Mouse (Mus musculus): Measurements from ENCODE around the gene Ubap1l. TPM values are rescaled to one million over a fixed set of nuclear protein-coding genes. Genes with fewer than 3 reads are reported as not detected.

Gene Ubap1l
- 0.05 and 0.06 TPM in 2 replicates for polyA plus RNA-seq (2012; rRNA removed)

DNA sequence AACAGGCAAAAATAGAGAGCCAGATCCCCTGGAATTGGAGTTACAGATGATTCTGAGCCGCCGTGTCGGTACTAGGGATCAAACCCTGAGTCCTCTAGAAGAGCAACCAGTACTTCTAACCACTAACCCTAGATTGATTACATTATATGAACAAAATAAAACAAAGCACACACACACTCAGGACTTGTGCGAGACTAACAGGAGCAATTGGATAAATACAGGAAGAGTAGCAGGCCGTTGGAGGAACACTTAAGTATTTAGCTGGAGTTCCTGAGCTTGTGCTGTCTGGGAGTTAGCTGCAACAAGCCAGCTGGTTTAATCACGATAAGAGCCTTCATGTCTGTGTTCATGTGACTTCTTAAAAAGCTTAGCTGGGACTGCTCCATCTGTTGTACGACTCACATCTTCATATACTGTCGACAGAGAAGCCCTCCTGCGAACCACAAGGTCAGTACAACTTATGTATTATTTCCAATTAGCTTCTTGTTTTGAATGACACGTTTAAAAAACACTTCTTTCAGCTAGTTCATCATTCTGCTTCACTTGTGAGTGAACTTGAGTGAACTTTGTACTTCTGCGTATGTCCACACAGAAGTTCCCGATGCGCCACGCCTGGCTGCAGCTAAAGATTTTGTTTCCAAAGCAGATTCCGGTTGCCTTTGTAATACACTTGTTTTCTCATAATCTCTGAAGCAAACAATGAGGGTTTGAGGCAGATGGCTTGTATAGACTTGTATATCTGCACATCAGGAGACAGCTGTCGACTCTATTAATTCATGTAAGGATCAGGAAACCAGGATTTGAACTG, at the start of gene Ubap1l:
Ubap1l (plus strand) TSS at position 401 of the 808 bp plus-strand sequence.

DNA sequence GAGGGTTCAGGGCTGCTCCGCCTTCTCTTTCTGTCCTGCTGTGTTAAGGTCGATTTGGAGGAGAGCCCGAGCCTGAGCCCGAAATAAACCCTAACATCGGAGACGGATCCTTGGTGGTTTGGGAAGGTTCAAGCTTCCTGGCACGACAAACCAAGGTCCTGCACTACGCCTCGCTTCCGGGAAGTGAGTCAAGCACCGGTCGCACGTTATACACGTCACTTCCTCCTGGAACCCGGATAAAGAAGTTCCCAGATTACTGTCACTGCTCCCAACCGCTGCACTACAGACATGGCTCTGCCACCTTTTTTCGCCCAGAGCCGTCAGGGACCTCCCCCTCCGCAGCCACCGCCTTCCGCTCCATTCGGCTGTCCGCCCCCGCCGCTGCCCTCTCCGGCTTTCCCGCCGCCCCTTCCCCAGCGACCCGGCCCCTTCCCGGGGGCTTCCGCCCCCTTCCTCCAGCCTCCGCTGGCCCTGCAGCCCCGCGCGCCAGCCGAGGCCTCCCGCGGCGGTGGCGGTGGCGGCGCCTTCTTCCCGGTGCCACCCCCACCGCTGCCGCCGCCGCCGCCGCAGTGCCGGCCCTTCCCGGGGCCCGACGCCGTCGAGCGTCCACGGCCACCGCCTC, 14.9 kb upstream of the Ubap1l start, which contains the start of gene Pdcd7:
Pdcd7 (plus strand) TSS at position 251 of the 622 bp plus-strand sequence.

DNA sequence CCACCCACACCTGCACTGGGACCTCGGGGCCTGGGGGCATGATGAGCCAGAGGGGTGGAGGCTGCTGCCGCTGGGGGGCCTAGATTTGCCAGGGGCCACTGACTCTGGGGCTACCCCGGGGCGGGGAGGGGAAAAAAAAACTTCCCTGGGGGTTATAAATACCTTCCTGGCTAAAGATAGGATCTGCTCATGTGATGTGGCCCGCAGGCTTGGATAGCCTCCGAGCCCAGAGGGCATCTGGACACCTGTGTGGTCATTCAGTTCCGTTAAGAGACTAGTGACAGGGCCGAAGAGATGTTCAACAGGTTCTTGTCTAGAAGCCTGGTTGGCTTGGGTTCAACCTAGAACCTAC, 30.7 kb downstream of the Ubap1l start, which contains the start of gene Kbtbd13:
Kbtbd13 (minus strand) TSS at position 40 of the 352 bp plus-strand sequence.

DNA sequence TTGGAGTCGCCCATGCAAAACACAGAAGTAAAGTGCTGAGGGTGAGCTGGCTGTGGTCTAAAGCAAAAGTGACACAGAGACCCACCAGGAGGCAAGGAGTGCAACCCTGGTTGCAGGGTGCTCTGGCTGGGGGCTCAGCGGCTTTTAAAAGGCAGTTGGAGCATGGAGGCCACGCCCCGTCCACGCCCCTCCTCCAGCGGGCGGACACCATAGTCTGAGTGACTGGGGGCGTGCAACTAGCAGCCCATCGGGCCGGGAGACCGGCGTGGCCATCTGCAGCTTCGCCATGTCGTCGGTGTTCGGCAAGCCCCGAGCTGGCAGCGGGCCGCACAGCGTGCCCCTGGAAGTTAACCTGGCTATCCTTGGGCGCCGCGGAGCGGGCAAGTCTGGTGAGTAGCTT, 37.4 kb downstream of the Ubap1l start, which contains the start of gene Rasl12:
Rasl12 (plus strand) TSS at position 228 of the 400 bp plus-strand sequence.

DNA sequence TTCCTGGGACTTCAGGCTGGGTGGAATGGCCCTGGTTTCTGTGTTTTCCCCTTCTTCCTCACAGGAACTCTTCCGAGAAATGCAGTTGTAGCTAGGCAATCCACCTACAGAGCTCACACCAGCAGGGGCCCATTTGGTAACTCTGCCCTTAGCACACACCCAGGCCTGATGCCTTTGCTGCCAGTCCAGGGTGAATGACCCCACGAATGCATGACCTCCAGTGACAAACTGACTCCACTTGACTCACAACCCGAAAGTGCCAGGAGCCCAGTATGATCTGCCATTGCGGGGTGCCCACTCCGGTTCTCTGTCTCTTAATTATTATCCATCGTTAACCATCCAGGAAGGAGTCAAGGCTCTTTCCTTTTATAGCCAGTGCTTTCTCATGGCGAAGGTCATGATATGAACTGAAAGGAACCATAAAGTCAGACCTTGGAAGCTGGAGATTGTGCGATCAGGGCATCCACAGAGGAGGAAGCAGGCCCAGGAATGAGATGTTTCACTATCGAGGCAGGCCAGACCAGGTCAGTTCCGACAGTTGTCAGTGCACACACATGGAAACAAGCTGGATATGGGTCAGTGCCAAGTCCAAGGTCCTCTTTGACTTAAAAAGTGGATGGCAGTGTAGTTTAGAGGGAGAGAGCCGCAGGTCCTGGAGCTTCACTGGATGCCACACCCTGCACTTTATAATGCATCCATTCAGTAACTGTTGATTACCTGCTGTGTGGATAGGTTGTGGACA, 62.1 kb downstream of the Ubap1l start, which contains the start of gene Slc51b:
Slc51b (minus strand) TSS at position 196 of the 742 bp plus-strand sequence.

Other genes starting within 250 kb of the Ubap1l start
- gene Igdcc3, start 219.9 kb upstream of the Ubap1l start, polyA plus RNA-seq (2012; rRNA removed): 0.01 TPM in 1 of 2 replicates, not detected in the other
- gene Parp16, start 165.7 kb upstream of the Ubap1l start, polyA plus RNA-seq (2012; rRNA removed): 5.3 and 5.4 TPM in 2 replicates
- 0.02 and 0.03 TPM in 2 replicates for gene Cilp, start 95.9 kb upstream of the Ubap1l start, polyA plus RNA-seq (2012; rRNA removed)
- gene Clpx, start 66.8 kb upstream of the Ubap1l start, polyA plus RNA-seq (2012; rRNA removed): 43.5 and 44.4 TPM in 2 replicates
- 3.8 and 4.5 TPM in 2 replicates for gene Pdcd7, start 14.9 kb upstream of the Ubap1l start, polyA plus RNA-seq (2012; rRNA removed)
- 0.07 TPM in 2 replicates for gene Kbtbd13, start 30.6 kb downstream of the Ubap1l start, polyA plus RNA-seq (2012; rRNA removed)
- gene Rasl12, start 37.5 kb downstream of the Ubap1l start, polyA plus RNA-seq (2012; rRNA removed): 0.14 and 0.20 TPM in 2 replicates
- 0.06 and 0.48 TPM in 2 replicates for gene Slc51b, start 61.9 kb downstream of the Ubap1l start, polyA plus RNA-seq (2012; rRNA removed)
- 7.6 and 8.2 TPM in 2 replicates for gene Mtfmt, start 74.7 kb downstream of the Ubap1l start, polyA plus RNA-seq (2012; rRNA removed)
- gene Spg21, start 99.9 kb downstream of the Ubap1l start, polyA plus RNA-seq (2012; rRNA removed): 10.2 and 12.4 TPM in 2 replicates
- gene Ankdd1a, start 159.2 kb downstream of the Ubap1l start, polyA plus RNA-seq (2012; rRNA removed): 0.03 and 0.08 TPM in 2 replicates
- 9.8 and 10.6 TPM in 2 replicates for gene Plekho2, start 219.0 kb downstream of the Ubap1l start, polyA plus RNA-seq (2012; rRNA removed)
- 4.1 and 4.7 TPM in 2 replicates for gene Pif1, start 226.1 kb downstream of the Ubap1l start, polyA plus RNA-seq (2012; rRNA removed)